Comparison of ENCODE assay signal across 7 mouse cellular contexts in genomic region chr4:150569834-150570571, GRCm38 (mm10).
A peak's percentile ranks its signal among the peaks of the same experiment; 100 is the strongest.
DNase-seq lines count a peak whose midpoint lies in the region; ATAC-seq lines count a peak whose summit lies in the region.

No protein-coding gene starts in this region.

- H3K4me3 ChIP-seq in forebrain, embryonic 14.5 days (ENCODE audit: low read depth, low read length), result peak overlapping the region; percentile 81
- peak overlapping the region; percentile 86 for H3K4me3 ChIP-seq in hindbrain, embryonic 15.5 days
- peak overlapping the region; percentile 88 for H3K4me3 ChIP-seq in liver, embryonic 13.5 days (replicated peaks)

- H3K36me3 ChIP-seq in forebrain, embryonic 14.5 days (ENCODE audit: control insufficient read depth, insufficient read depth, low read length), result 0 out of 2 replicates have a peak, but pooled peaks cover 5% of the 10 kb centered on the region
- no peaks in the 10 kb centered on the region for H3K36me3 ChIP-seq in hindbrain, embryonic 15.5 days
- 0 out of 2 replicates have a peak, but pooled peaks cover 9% of the 10 kb centered on the region for H3K36me3 ChIP-seq in liver, embryonic 13.5 days

- peak overlapping the region; percentile 84 for H3K27ac ChIP-seq in forebrain, embryonic 14.5 days (ENCODE audit: low read depth, low read length)
- H3K27ac ChIP-seq in hindbrain, embryonic 15.5 days (replicated peaks), result peak overlapping the region; percentile 93
- H3K27ac ChIP-seq in liver, embryonic 13.5 days, result peak overlapping the region; percentile 88

- peak; percentile 42 for DNase-seq in spleen, adult 12 weeks (ENCODE audit: low spot score)
- DNase-seq in spleen, postnatal 4 days (ENCODE audit: low spot score in 2 of 2), result no peak
- DNase-seq in adrenal gland, postnatal 14 days, result peak; percentile 72
- peak; percentile 58 for DNase-seq in forebrain, embryonic 14.5 days (ENCODE audit: low spot score)
- peak; percentile 51 for DNase-seq in liver, embryonic 13.5 days
- peak; percentile 30 to 32 for DNase-seq in natural killer cell, adult 2 months (ENCODE audit: low spot score in 2 of 2)

- peak overlapping the region; percentile 93 for H3K4me2 ChIP-seq in forebrain, embryonic 14.5 days (ENCODE audit: low read length)
- H3K4me2 ChIP-seq in hindbrain, embryonic 15.5 days, result peak overlapping the region; percentile 82
- peak overlapping the region; percentile 96 for H3K4me2 ChIP-seq in liver, embryonic 13.5 days

- peak overlapping the region; percentile 96 for H3K9ac ChIP-seq in forebrain, embryonic 14.5 days (ENCODE audit: low read length)
- H3K9ac ChIP-seq in hindbrain, embryonic 15.5 days, result peak overlapping the region; percentile 92
- peak overlapping the region; percentile 95 for H3K9ac ChIP-seq in liver, embryonic 13.5 days

- peak; percentile 52 for ATAC-seq in forebrain, embryonic 14.5 days
- ATAC-seq in hindbrain, embryonic 15.5 days (ENCODE audit: low FRiP score, low read depth), result peak; percentile 13; the same call in 1 of the 2 replicates
- peak; percentile 47 for ATAC-seq in liver, embryonic 13.5 days (ENCODE audit: low read depth)

- H3K27me3 ChIP-seq in forebrain, embryonic 14.5 days (replicated peaks; ENCODE audit: control insufficient read depth, insufficient read depth, low read length), result no peaks in the 10 kb centered on the region
- H3K27me3 ChIP-seq in hindbrain, embryonic 15.5 days, result no peaks in the 10 kb centered on the region
- H3K27me3 ChIP-seq in liver, embryonic 13.5 days, result no peaks in the 10 kb centered on the region

- peaks cover 13% of the 10 kb centered on the region for H3K4me1 ChIP-seq in forebrain, embryonic 14.5 days (ENCODE audit: control insufficient read depth, insufficient read depth, low read length)
- H3K4me1 ChIP-seq in hindbrain, embryonic 15.5 days (replicated peaks), result peaks cover 51% of the 10 kb centered on the region
- H3K4me1 ChIP-seq in liver, embryonic 13.5 days (replicated peaks), result peaks cover 73% of the 10 kb centered on the region

- WGBS in forebrain, embryonic 14.5 days, result 3% methylated on average over 27 of the region's 27 CpGs
- 1% methylated on average over 27 of the region's 27 CpGs for WGBS in hindbrain, embryonic 15.5 days
- WGBS in liver, embryonic 13.5 days (ENCODE audit: insufficient replicate concordance), result under 1% methylated on average over 27 of the region's 27 CpGs

- H3K9me3 ChIP-seq in forebrain, embryonic 14.5 days (replicated peaks; ENCODE audit: control insufficient read depth, low read length), result no peaks in the 10 kb centered on the region
- H3K9me3 ChIP-seq in hindbrain, embryonic 15.5 days, result no peaks in the 10 kb centered on the region
- H3K9me3 ChIP-seq in liver, embryonic 13.5 days (replicated peaks), result no peaks in the 10 kb centered on the region

Comparison
In these comparisons a context has a peak if more than half of its experiments do, and no peak if none do; other contexts are left out.
1. DNase-seq: peak in spleen, adult 12 weeks (single experiment), adrenal gland, postnatal 14 days (single experiment), forebrain, embryonic 14.5 days (single experiment), liver, embryonic 13.5 days (single experiment) and natural killer cell, adult 2 months (2 of 2); none in spleen, postnatal 4 days (0 of 2).
2. Peak in every context shown above with its lines, with median percentiles within 50 percentile points of each other: ATAC-seq, H3K27ac ChIP-seq, H3K4me2 ChIP-seq, H3K4me3 ChIP-seq and H3K9ac ChIP-seq.